Mouse (Mus musculus): ENCODE data around the gene Tmem184c. TPM values are rescaled to one million over a fixed set of nuclear protein-coding genes. Genes with fewer than 3 reads are reported as not detected.

Gene Tmem184c
- polyA plus RNA-seq, 1 experiment from 2014 or later: 37.7 TPM

- no peaks in the 10 kb centered on the region for H3K4me1 ChIP-seq (ENCODE audit: insufficient read depth, low read length)
- H3K9me3 ChIP-seq (ENCODE audit: low read length): no peaks in the 10 kb centered on the region
- peak; percentile 98 for ATAC-seq (ENCODE audit: low FRiP score, low TSS enrichment)
- peak within 1 kb of the TSS; percentile 77 for H3K4me2 ChIP-seq (replicated peaks; ENCODE audit: low read depth, low read length)
- H3K4me3 ChIP-seq (ENCODE audit: low read length): peak within 1 kb of the TSS; percentile 59
- H3K9ac ChIP-seq (replicated peaks; ENCODE audit: low read length): peak within 1 kb of the TSS; percentile 79
- peak within 1 kb of the TSS; percentile 78 for H3K27ac ChIP-seq (ENCODE audit: low read length)
- H3K36me3 ChIP-seq (ENCODE audit: insufficient read depth, low read length): peaks cover 25% of the 10 kb centered on the region
- no peaks in the 10 kb centered on the region for H3K27me3 ChIP-seq (ENCODE audit: insufficient read depth, low read length)
- 3% methylated on average over 42 of the region's 42 CpGs for whole genome bisulfite sequencing
Measured at GRCm38 (mm10) chr8:77549121-77549706, 61.3 kb downstream of the Tmem184c start, which contains the start of gene Prmt9. Prmt9 (plus strand) TSS chr8:77549397.

Other genes with a start within 250 kb of the Tmem184c start
- gene Arhgap10, start 92.7 kb downstream of the Tmem184c start, polyA plus RNA-seq (2015; fragmentation: Nextera tagmentation; extraction: Ambion mirVana): 31.7 and 36.0 TPM in 2 replicates
- 21.2 and 23.2 TPM in 2 replicates for gene Prmt9, start 61.3 kb downstream of the Tmem184c start, polyA plus RNA-seq (2015; fragmentation: Nextera tagmentation; extraction: Ambion mirVana)
- gene Ednra, start 113.8 kb upstream of the Tmem184c start, polyA plus RNA-seq (2015; fragmentation: Nextera tagmentation; extraction: Ambion mirVana): 28.6 and 32.4 TPM in 2 replicates